Mouse (Mus musculus) E14TG2a.4 (cell line): ENCODE results near the gene Ccser1.

ENCODE experiments used
- H3K27me3 ChIP-seq: 2 replicates; pipeline ENCODE4 v1.6.1; 2014; ENCODE audit warnings: low read length, control low read depth; ENCODE audit not compliant: insufficient read depth
- H3K36me3 ChIP-seq: 2 replicates; pipeline ENCODE4 v1.6.1; 2014; ENCODE audit warnings: low read length, control low read depth; ENCODE audit not compliant: insufficient read depth
- H3K4me1 ChIP-seq: replicated peaks from 2 replicates; pipeline ENCODE4 v1.6.1; 2014; ENCODE audit warnings: low read depth, low read length, control low read depth
- H3K4me3 ChIP-seq: replicated peaks from 2 replicates; pipeline ENCODE4 v1.5.1; 2014; ENCODE audit warnings: mild to moderate bottlenecking, low read length
- H3K9me3 ChIP-seq: 2 replicates; pipeline ENCODE4 v1.6.1; 2014; ENCODE audit warnings: low read length, control low read depth
- CTCF ChIP-seq: conservative IDR thresholded peaks from 2 replicates; pipeline ENCODE4 v1.5.1; 2014; ENCODE audit warnings: low read length
- NANOG ChIP-seq: IDR thresholded peaks from 2 replicates; pipeline ENCODE4 v1.6.1; 2014; ENCODE audit warnings: borderline replicate concordance, low read length, mixed read lengths
- POU5F1 ChIP-seq: IDR thresholded peaks from 2 replicates; pipeline ENCODE4 v1.6.1; 2014; ENCODE audit warnings: low read length, borderline replicate concordance

Ccser1 gene

DNA sequence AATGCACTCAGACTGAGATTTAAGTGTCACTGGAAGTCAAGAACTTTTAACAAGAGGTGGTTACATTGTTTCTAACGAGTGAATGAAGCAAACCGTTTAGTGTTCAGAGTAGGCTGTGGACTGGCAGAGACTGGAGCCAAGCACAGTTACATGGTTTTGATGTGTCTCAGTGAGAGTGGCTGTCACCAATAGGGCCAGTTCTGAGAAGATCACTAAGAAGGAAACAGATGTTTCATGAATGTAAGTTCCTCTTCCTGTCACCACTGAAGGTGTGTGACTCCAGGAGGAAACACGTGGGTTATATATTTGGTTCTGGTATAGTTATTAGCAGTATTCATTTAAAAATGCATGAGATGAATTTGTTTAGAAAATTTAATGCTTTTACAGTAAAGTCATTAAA is 112.8 kb downstream of the Ccser1 start:
- H3K27me3 ChIP-seq: no peaks in the 10 kb centered on the region
- H3K4me3 ChIP-seq: no peak overlapping the region
- no peaks in the 10 kb centered on the region for H3K36me3 ChIP-seq
- TF ChIP-seq CTCF (no peak), NANOG (no peak)
- no peaks in the 10 kb centered on the region for H3K4me1 ChIP-seq
- H3K9me3 ChIP-seq: no peaks in the 10 kb centered on the region

DNA sequence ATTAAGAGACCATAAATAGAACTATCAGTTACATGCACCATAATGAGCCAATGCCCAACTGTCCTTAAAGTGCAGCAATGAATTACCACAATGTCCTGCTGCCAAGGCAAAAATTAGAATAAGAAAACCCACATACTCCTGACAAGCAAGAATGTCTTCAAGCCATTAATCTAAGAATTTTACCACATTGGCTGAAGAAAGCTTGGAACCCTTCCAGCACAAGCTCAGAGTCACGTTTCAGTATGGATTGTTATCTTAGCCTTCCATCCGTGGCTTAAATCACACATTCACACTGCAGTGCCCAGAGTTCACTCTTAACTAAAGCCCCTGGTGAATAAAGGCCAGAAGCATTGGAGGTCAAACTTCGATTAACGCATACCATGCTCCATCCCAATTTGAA is 115.4 kb downstream of the Ccser1 start:
- no peaks in the 10 kb centered on the region for H3K27me3 ChIP-seq
- no peaks in the 10 kb centered on the region for H3K4me1 ChIP-seq
- TF ChIP-seq POU5F1 (no peak), NANOG (no peak), CTCF (no peak)
- no peaks in the 10 kb centered on the region for H3K9me3 ChIP-seq
- no peaks in the 10 kb centered on the region for H3K36me3 ChIP-seq
- H3K4me3 ChIP-seq: no peak overlapping the region

DNA sequence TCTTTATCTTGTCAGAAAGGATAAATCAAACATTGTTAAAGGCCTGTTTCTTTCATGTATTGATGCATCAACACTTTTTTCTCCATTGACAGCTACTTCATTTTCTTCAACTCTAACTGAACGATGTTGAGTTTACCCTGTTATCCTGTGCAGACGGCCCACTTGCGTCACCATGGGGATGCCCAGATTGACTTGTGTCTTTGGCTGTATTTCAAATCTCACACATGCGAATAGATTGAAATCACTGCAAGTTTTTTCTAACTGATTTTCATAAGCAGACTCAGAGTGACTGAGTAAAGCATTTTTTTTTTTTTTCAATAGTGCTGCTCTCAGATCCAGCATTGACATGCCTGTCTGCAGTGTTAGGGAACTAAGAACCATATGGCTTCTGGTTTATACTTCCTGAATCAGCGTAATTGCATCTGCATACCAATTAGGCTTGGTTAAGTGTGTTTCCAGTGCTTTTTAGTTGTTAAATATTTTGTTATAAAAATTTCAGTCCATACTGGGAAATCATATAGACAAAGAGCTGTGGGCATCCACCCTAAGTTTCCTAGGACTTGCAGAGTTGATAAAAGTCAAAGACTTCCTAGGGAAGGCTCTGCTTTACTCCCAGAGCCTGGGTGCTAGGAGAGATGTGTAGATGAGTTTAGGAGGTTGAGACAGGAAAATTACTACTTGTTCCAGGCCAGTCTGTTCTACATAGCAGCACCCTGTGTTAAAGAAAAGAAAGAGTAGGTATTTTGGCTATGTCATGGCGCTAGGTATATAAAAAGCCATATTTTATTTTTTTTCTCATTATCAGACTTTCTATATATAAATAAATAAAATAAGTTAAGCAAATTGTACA is 116.3 kb downstream of the Ccser1 start:
- Histone ChIP-seq H3K4me3 (no peak overlapping the region), H3K4me1 (no peaks in the 10 kb centered on the region), H3K9me3 (no peaks in the 10 kb centered on the region), H3K36me3 (no peaks in the 10 kb centered on the region), H3K27me3 (no peaks in the 10 kb centered on the region)
- TF ChIP-seq NANOG (no peak), POU5F1 (no peak), CTCF (no peak)

DNA sequence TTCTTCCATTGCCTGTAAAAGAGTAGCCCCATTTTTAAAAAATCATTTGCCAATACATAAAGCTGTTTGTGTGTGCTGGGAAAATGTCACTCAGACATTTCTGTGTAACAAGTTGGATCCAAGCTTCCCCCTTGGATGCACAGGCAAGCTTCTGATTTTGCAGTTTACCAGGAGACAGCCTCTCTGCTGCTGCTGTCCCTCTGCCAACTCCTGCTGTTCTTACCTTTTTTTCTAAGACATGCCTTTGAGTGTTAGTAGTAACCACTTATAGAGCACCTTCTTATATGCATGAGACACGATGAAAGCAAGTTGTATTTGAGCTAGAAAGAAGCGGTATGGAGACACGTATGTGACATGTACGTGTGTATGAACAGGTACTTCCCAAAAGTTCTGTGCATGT is 120.3 kb downstream of the Ccser1 start:
- no peak for TF ChIP-seq NANOG
- no peak for TF ChIP-seq POU5F1
- TF ChIP-seq CTCF: no peak
- Histone ChIP-seq H3K36me3 (no peaks in the 10 kb centered on the region), H3K27me3 (no peaks in the 10 kb centered on the region), H3K4me1 (no peaks in the 10 kb centered on the region), H3K9me3 (no peaks in the 10 kb centered on the region), H3K4me3 (no peak overlapping the region)

DNA sequence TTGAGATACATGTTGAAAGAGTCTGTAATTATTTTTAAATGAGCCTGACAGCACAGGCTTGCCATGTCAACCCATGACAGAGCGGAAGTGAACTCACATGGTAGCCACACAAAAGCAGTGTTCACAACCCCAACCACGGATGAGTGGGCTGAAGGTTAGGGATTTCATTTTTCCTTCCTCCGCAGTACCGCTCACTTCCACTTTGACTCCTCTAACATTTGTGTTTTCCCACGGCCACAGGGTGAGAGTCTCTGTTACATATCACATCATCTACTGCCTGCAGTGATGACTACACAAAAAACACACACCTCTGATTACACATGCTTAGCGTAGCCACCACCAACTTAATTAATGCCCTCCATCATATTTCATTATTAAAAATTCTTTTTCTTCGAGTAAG is 120.9 kb downstream of the Ccser1 start:
- H3K27me3 ChIP-seq: no peaks in the 10 kb centered on the region
- H3K4me1 ChIP-seq: no peaks in the 10 kb centered on the region
- no peak overlapping the region for H3K4me3 ChIP-seq
- no peak for TF ChIP-seq NANOG
- TF ChIP-seq POU5F1: no peak
- no peak for TF ChIP-seq CTCF
- H3K9me3 ChIP-seq: no peaks in the 10 kb centered on the region
- no peaks in the 10 kb centered on the region for H3K36me3 ChIP-seq

DNA sequence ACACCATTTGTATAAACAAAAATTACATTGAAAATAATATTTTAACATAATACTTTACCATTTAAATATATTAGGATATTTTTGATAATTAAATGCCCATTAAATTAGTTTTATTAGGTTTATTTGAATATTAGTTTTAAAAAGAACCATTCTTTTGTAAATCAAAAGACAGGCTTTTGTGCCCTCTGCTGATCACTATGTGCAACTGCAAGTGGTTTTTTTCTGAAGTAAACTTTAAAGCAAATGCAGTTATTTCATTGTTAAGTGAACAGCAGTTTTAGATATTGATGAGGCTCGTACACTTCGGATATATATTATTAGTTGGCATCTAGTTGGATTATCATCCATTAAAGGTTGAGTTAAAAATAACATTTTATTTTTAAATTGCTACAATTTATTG is 121.5 kb downstream of the Ccser1 start:
- no peaks in the 10 kb centered on the region for H3K36me3 ChIP-seq

DNA sequence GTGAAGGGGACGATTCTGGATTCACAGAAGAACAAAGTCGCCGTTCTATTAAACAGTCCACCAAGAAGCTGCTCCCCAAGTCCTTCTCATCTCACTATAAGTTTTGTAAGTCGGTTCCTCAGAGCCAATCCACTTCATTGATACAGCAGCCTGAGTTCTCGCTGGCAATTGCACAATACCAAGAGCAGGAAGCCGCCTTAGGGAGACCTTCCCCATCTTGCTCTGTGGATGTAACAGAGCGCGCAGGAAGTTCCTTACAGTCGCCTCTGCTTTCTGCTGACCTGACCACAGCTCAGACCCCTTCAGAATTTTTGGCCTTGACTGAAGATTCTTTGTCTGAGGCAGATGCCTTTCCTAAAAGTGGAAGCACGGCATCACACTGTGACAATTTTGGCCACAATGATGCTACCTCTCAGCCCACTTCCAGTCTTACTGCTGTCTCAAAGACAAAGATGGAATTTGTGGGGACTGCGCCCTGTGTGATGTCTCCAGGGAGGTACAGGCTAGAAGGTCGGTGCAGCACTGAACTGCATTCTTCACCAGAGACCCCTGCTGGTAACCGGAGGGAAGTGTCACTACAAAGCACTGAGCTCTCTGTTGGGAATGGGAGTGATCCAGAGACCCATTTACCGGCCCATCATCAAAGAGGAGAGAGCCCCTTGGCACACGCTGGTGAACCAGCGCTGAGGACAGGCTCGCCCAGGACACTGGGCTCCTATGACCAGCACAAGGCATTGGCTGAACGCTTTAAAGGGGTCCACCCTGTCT is 131.4 kb downstream of the Ccser1 start:
- Histone ChIP-seq H3K4me3 (no peak overlapping the region), H3K36me3 (no peaks in the 10 kb centered on the region), H3K9me3 (no peaks in the 10 kb centered on the region), H3K4me1 (no peaks in the 10 kb centered on the region; the same call in 1 of the 2 replicates), H3K27me3 (no peaks in the 10 kb centered on the region)
- TF ChIP-seq CTCF (peak; percentile 51), POU5F1 (no peak), NANOG (no peak)

More for the DNA sequence above, 121.5 kb downstream of the Ccser1 start:
- Histone ChIP-seq H3K4me1 (no peaks in the 10 kb centered on the region), H3K9me3 (no peaks in the 10 kb centered on the region), H3K4me3 (no peak overlapping the region), H3K27me3 (no peaks in the 10 kb centered on the region)
- TF ChIP-seq CTCF: peak; percentile 59
- no peak for TF ChIP-seq NANOG

DNA sequence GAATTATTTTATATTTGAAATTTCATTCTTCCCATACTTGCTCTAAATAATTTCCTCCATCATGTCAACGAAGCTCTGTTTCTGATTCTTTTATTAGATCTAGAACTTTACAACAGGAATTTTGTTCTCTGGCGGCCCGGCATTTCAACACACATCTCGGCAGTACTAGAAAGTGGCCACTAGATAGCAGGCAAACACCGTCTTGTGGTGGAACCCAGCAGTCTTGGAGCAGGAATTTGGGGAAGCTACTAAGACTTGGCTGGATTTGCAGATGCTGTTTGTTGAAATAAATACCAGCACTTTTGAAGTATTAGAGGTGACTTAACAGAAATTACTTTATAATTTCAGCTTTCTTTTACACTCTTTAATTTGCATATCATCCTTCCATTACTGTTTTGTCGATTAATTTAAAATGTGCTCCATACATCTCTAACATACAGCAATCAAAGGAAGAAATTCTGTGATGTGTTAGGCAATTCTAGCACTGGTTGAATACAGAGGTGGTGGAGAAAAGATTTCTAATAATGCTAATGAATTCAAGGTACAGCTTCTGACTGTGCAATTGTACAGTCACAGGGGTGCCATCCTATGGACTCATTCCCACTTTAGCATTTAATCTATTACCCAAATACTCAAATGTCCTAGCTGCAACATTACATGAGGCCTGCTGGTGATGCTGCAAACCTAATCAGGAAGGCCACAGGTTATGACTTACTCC is 135.9 kb downstream of the Ccser1 start:
- Histone ChIP-seq H3K4me3 (no peak overlapping the region), H3K36me3 (no peaks in the 10 kb centered on the region)
- TF ChIP-seq POU5F1: no peak
- TF ChIP-seq CTCF: peak; percentile 47
- TF ChIP-seq NANOG: no peak

More for the DNA sequence above, 135.9 kb downstream of the Ccser1 start:
- H3K27me3 ChIP-seq: no peaks in the 10 kb centered on the region
- H3K9me3 ChIP-seq: no peaks in the 10 kb centered on the region
- H3K4me1 ChIP-seq: no peaks in the 10 kb centered on the region; the same call in 1 of the 2 replicates
